Mouse (Mus musculus) liver, postnatal 0 days (tissue): ENCODE data around the gene Impg1.

Source experiments
- CTCF ChIP-seq: sonication (generic); IDR thresholded peaks from 2 replicates; pipeline ENCODE4 v1.5.1; 2016; ENCODE audit warnings: antibody characterized with exemption, low read depth
- EP300 ChIP-seq: IDR thresholded peaks from 2 replicates; pipeline ENCODE4 v1.6.1; 2016; ENCODE audit warnings: antibody characterized with exemption, low read depth, mild to moderate bottlenecking

DNA sequence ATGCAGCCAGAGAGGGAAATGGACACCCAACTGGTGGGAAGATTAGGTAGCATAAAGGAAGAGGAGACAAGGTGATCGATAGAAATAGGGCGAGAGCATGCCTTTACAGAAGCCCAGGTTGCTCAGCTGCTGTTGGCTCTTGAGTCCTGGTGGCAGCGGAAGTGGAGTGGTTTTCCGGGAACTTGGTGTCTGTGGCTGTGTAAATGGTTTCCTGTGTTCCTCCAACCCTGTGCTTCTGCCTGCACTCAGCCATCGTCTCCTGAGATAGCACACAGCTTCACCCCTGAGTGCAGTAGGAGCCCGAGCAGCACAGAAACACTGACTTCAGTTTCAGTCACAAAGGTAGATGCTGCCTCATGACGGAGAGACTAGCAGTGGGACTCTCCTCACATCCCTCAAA is 198.8 kb downstream of the Impg1 start:
- TF ChIP-seq CTCF, result no peak
- TF ChIP-seq EP300, result no peak
